Mouse (Mus musculus): ENCODE results near the gene Atad5. TPM values are rescaled to one million over a fixed set of nuclear protein-coding genes. Genes with fewer than 3 reads are reported as not detected.
"Not testable (repeated sequence)": the region's sequence is repeated elsewhere in the genome, so short reads cannot be mapped to it uniquely, and the experiment has no call there.

The Atad5 gene
- total RNA-seq (2021), result 1 to 10 TPM; 2.7 to 3.0 TPM
- long read RNA-seq, experiment 1, partial matches to known transcripts, result 0 of 2 reads
- long read RNA-seq, experiment 1, other reads (novel, unspliced or antisense), result 2 of 2 reads
- long read RNA-seq, experiment 2, result 0 reads

- peak; percentile 91 to 93 for DNase-seq (ENCODE audit: low spot score in 2 of 2)
Observed at GRCm38 (mm10) chr11:80088917-80089816, at the start of gene Atad5. TSS of gene Atad5 (plus strand) at chr11:80089400.

GRCm38 (mm10) chr11:80042615-80043418 lies 46.4 kb upstream of the Atad5 start:
- DNase-seq (ENCODE audit: low spot score in 2 of 2), result peak; percentile 10 to 39

GRCm38 (mm10) chr11:80043419-80043817 lies 45.8 kb upstream of the Atad5 start:
- no peak for DNase-seq (ENCODE audit: low spot score in 2 of 2)

GRCm38 (mm10) chr11:80046856-80047255 lies 42.3 kb upstream of the Atad5 start:
- no peak for DNase-seq (ENCODE audit: low spot score in 2 of 2)

GRCm38 (mm10) chr11:80050088-80050487 lies 39.1 kb upstream of the Atad5 start:
- no peak for DNase-seq (ENCODE audit: low spot score in 2 of 2)

GRCm38 (mm10) chr11:80052456-80052855 lies 36.7 kb upstream of the Atad5 start:
- DNase-seq (ENCODE audit: low spot score in 2 of 2), result no peak

- no peak for DNase-seq (ENCODE audit: low spot score in 2 of 2)
Observed at GRCm38 (mm10) chr11:80053171-80053570, 36.0 kb upstream of the Atad5 start.

GRCm38 (mm10) chr11:80054659-80055058 lies 34.5 kb upstream of the Atad5 start:
- no peak for DNase-seq (ENCODE audit: low spot score in 2 of 2)

GRCm38 (mm10) chr11:80056141-80056540 lies 33.1 kb upstream of the Atad5 start:
- DNase-seq (ENCODE audit: low spot score in 2 of 2), result no peak

GRCm38 (mm10) chr11:80062159-80062558 lies 27.0 kb upstream of the Atad5 start:
- peak in 1 of 2 experiments; percentile 17 for DNase-seq (ENCODE audit: low spot score in 2 of 2)

GRCm38 (mm10) chr11:80066373-80066772 lies 22.8 kb upstream of the Atad5 start:
- DNase-seq (ENCODE audit: low spot score in 2 of 2), result not testable (repeated sequence)

- DNase-seq (ENCODE audit: low spot score in 2 of 2), result no peak
Observed at GRCm38 (mm10) chr11:80067558-80067957, 21.6 kb upstream of the Atad5 start.

GRCm38 (mm10) chr11:80069815-80070214 lies 19.4 kb upstream of the Atad5 start:
- DNase-seq (ENCODE audit: low spot score in 2 of 2), result no peak

- DNase-seq (ENCODE audit: low spot score in 2 of 2), result no peak
Observed at GRCm38 (mm10) chr11:80071039-80071438, 18.2 kb upstream of the Atad5 start.

GRCm38 (mm10) chr11:80072365-80072764 lies 16.8 kb upstream of the Atad5 start:
- DNase-seq (ENCODE audit: low spot score in 2 of 2), result no peak

- no peak for DNase-seq (ENCODE audit: low spot score in 2 of 2)
Observed at GRCm38 (mm10) chr11:80075608-80076277, 13.5 kb upstream of the Atad5 start.

- no peak for DNase-seq (ENCODE audit: low spot score in 2 of 2)
Observed at GRCm38 (mm10) chr11:80077784-80078545, 11.2 kb upstream of the Atad5 start.

GRCm38 (mm10) chr11:80078831-80079230 lies 10.4 kb upstream of the Atad5 start:
- no peak for DNase-seq (ENCODE audit: low spot score in 2 of 2)

- DNase-seq (ENCODE audit: low spot score in 2 of 2), result no peak
Observed at GRCm38 (mm10) chr11:80079751-80080150, 9.4 kb upstream of the Atad5 start.

GRCm38 (mm10) chr11:80080381-80080825 lies 8.8 kb upstream of the Atad5 start:
- DNase-seq (ENCODE audit: low spot score in 2 of 2), result peak in 1 of 2 experiments; percentile 11

Measured in left cerebral cortex, adult 18-20 months (tissue).